Mouse (Mus musculus) layer of hippocampus, adult 18-20 months (tissue): Measurements from ENCODE around the gene Med12. TPM values are rescaled to one million over a fixed set of nuclear protein-coding genes. Genes with fewer than 3 reads are reported as not detected.

Experiments
- total RNA-seq, 2 experiments: library from RNA; stranded (reverse); gene quantifications; 2 replicates each; pipeline ENCODE4 v1.2.3; 2021

The Med12 gene
- total RNA-seq, 2 experiments from 2014 or later, result 21.6 to 27.6 TPM

Other genes starting within 250 kb of the Med12 start
- under 1 TPM; 0.13 to 0.17 TPM for gene Tex11, start 214.4 kb upstream of the Med12 start, total RNA-seq
- gene Slc7a3, start 188.0 kb upstream of the Med12 start, total RNA-seq, result 1 to 10 TPM; 5.6 to 6.9 TPM
- 10 to 100 TPM; 91.6 to 93.0 TPM for gene Snx12, start 51.5 kb upstream of the Med12 start, total RNA-seq
- gene Foxo4, start 19.5 kb upstream of the Med12 start, total RNA-seq, result 10 to 100 TPM; 23.3 to 25.3 TPM
- gene Gm614, start 10.0 kb upstream of the Med12 start, total RNA-seq, result not detected
- under 1 TPM; 0.74 to 0.79 TPM for gene Il2rg, start 5.8 kb upstream of the Med12 start, total RNA-seq
- gene Gm20489, start 5.0 kb upstream of the Med12 start, total RNA-seq, result not detected
- 100 to 1,000 TPM; 168 to 183 TPM for gene Nlgn3, start 25.1 kb downstream of the Med12 start, total RNA-seq
- 10 to 100 TPM; 13.9 to 14.4 TPM for gene Gjb1, start 102.3 kb downstream of the Med12 start, total RNA-seq
- 100 to 1,000 TPM; 159 to 174 TPM for gene Zmym3, start 146.8 kb downstream of the Med12 start, total RNA-seq
- gene Nono, start 155.3 kb downstream of the Med12 start, total RNA-seq, result 100 to 1,000 TPM; 124 to 147 TPM
- 1 to 10 TPM in 1 of 2 experiments, not detected in 1; 1.1 TPM for gene Itgb1bp2, start 175.1 kb downstream of the Med12 start, total RNA-seq